Mouse (Mus musculus): ENCODE data around the gene Mad2l1. TPM values are rescaled to one million over a fixed set of nuclear protein-coding genes. Genes with fewer than 3 reads are reported as not detected.

Mad2l1 gene
- 100 to 1,000 TPM in 1 of 26 experiments, 10 to 100 TPM in 22, 1 to 10 TPM in 3; 7.3 to 116 (median 26.4) TPM for total RNA-seq (2018; cell fraction: chromatin; rRNA removed)
- 10 to 100 TPM in 25 of 26 experiments, 1 to 10 TPM in 1; 9.5 to 38.3 (median 14.3) TPM for total RNA-seq (2018; cell fraction: cytosol; rRNA removed)
- total RNA-seq (2018; cell fraction: nucleus; rRNA removed) = 10 to 100 TPM; 11.9 to 68.6 (median 32.4) TPM
- polyA plus RNA-seq (2018) = 8.4 to 27.7 TPM (median 26.6 TPM) in 3 replicates

- 0 out of 2 replicates have a peak, but pooled peaks cover 3% of the 10 kb centered on the region for H3K36me3 ChIP-seq (ENCODE audit: inconsistent target)
- H3K27ac ChIP-seq = peak within 1 kb of the TSS; percentile 62
- under 1% methylated on average over 57 of the region's 57 CpGs for WGBS (ENCODE audit: missing documents)
- peak within 1 kb of the TSS; percentile 69 for H3K4me3 ChIP-seq (ENCODE audit: inconsistent target)
- H3K79me2 ChIP-seq (ENCODE audit: inconsistent target) = peaks cover 27% of the 10 kb centered on the region
Observed at GRCm38 (mm10) chr6:66535028-66535862, at the start of gene Mad2l1. TSS of gene Mad2l1 (plus strand) at chr6:66535390.

- Histone ChIP-seq H3K36me3 (ENCODE audit: inconsistent target) (no peaks in the 10 kb centered on the region), H3K4me3 (ENCODE audit: inconsistent target) (no peak overlapping the region), H3K27ac (no peak overlapping the region), H3K79me2 (ENCODE audit: inconsistent target) (no peaks in the 10 kb centered on the region)
- WGBS (ENCODE audit: missing documents) = 68% methylated on average over 3 of the region's 3 CpGs
Observed at GRCm38 (mm10) chr6:66493685-66494084, 41.5 kb upstream of the Mad2l1 start.

GRCm38 (mm10) chr6:66516368-66516767, 18.8 kb upstream of the Mad2l1 start:
- Histone ChIP-seq H3K27ac (no peak overlapping the region), H3K4me3 (ENCODE audit: inconsistent target) (no peak overlapping the region), H3K36me3 (ENCODE audit: inconsistent target) (no peaks in the 10 kb centered on the region), H3K79me2 (ENCODE audit: inconsistent target) (no peaks in the 10 kb centered on the region)
- WGBS (ENCODE audit: missing documents) = 95% methylated on average over 5 of the region's 5 CpGs

GRCm38 (mm10) chr6:66528386-66528785, 6.8 kb upstream of the Mad2l1 start:
- H3K36me3 ChIP-seq (ENCODE audit: inconsistent target) = no peaks in the 10 kb centered on the region
- no peaks in the 10 kb centered on the region for H3K79me2 ChIP-seq (ENCODE audit: inconsistent target)
- 93% methylated on average over 10 of the region's 10 CpGs for WGBS (ENCODE audit: missing documents)
- no peak overlapping the region for H3K4me3 ChIP-seq (ENCODE audit: inconsistent target)
- no peak overlapping the region for H3K27ac ChIP-seq

- Histone ChIP-seq H3K36me3 (ENCODE audit: inconsistent target) (no peaks in the 10 kb centered on the region), H3K4me3 (ENCODE audit: inconsistent target) (no peak overlapping the region), H3K27ac (no peak overlapping the region), H3K79me2 (ENCODE audit: inconsistent target) (peaks cover 24% of the 10 kb centered on the region)
- 26% methylated on average over 3 of the region's 3 CpGs for WGBS (ENCODE audit: missing documents)
Observed at GRCm38 (mm10) chr6:66533241-66533640, 1.9 kb upstream of the Mad2l1 start.

- Histone ChIP-seq H3K36me3 (ENCODE audit: inconsistent target) (no peaks in the 10 kb centered on the region), H3K79me2 (ENCODE audit: inconsistent target) (peaks cover 27% of the 10 kb centered on the region), H3K27ac (no peak overlapping the region; the same call in 1 of the 2 replicates), H3K4me3 (ENCODE audit: inconsistent target) (peak overlapping the region; percentile 69)
- 65% methylated on average over 5 of the region's 5 CpGs for WGBS (ENCODE audit: missing documents)
Observed at GRCm38 (mm10) chr6:66534366-66534941, 736 bp upstream of the Mad2l1 start.

- H3K36me3 ChIP-seq (ENCODE audit: inconsistent target) = 0 out of 2 replicates have a peak, but pooled peaks cover 5% of the 10 kb centered on the region
- peak overlapping the region; percentile 69 for H3K4me3 ChIP-seq (ENCODE audit: inconsistent target)
- 15% methylated on average over 7 of the region's 7 CpGs for WGBS (ENCODE audit: missing documents)
- peaks cover 27% of the 10 kb centered on the region for H3K79me2 ChIP-seq (ENCODE audit: inconsistent target)
- peak overlapping the region; percentile 62 for H3K27ac ChIP-seq
Observed at GRCm38 (mm10) chr6:66535966-66536365, 776 bp downstream of the Mad2l1 start.

- no peaks in the 10 kb centered on the region for H3K36me3 ChIP-seq (ENCODE audit: inconsistent target)
- no peak within 1 kb of the TSS for H3K4me3 ChIP-seq (ENCODE audit: inconsistent target)
- H3K79me2 ChIP-seq (ENCODE audit: inconsistent target) = no peaks in the 10 kb centered on the region
- 80% methylated on average over 1 of the region's 1 CpGs for WGBS (ENCODE audit: missing documents)
- H3K27ac ChIP-seq = no peak within 1 kb of the TSS
Observed at GRCm38 (mm10) chr6:66559996-66560395, 24.8 kb downstream of the Mad2l1 start, which contains the start of gene Vmn1r32. TSS of gene Vmn1r32 (minus strand) at chr6:66560096.

GRCm38 (mm10) chr6:66595804-66596203, 60.6 kb downstream of the Mad2l1 start:
- H3K4me3 ChIP-seq (ENCODE audit: inconsistent target) = no peak overlapping the region
- no peaks in the 10 kb centered on the region for H3K79me2 ChIP-seq (ENCODE audit: inconsistent target)
- H3K27ac ChIP-seq = no peak overlapping the region
- no peaks in the 10 kb centered on the region for H3K36me3 ChIP-seq (ENCODE audit: inconsistent target)

Other genes starting within 250 kb of the Mad2l1 start
- gene Vmn1r32, start 24.7 kb downstream of the Mad2l1 start, polyA plus RNA-seq (2018) = not detected in 3 replicates
- not detected in 3 replicates for gene Vmn1r33, start 82.9 kb downstream of the Mad2l1 start, polyA plus RNA-seq (2018)
- not detected in 3 replicates for gene Vmn1r34, start 108.5 kb downstream of the Mad2l1 start, polyA plus RNA-seq (2018)
- gene Vmn1r35, start 150.5 kb downstream of the Mad2l1 start, polyA plus RNA-seq (2018) = not detected in 3 replicates
- not detected in 3 replicates for gene Vmn1r36, start 183.8 kb downstream of the Mad2l1 start, polyA plus RNA-seq (2018)
- not detected in 3 replicates for gene Vmn1r37, start 194.0 kb downstream of the Mad2l1 start, polyA plus RNA-seq (2018)
- gene Vmn1r38, start 247.2 kb downstream of the Mad2l1 start, polyA plus RNA-seq (2018) = not detected in 3 replicates

Measured in macrophage (primary cell).